Mouse (Mus musculus) spleen, adult 2 months (tissue): ENCODE results near the gene H2-T24. TPM values are rescaled to one million over a fixed set of nuclear protein-coding genes. Genes with fewer than 3 reads are reported as not detected.
"Not testable (repeated sequence)": the region's sequence is repeated elsewhere in the genome, so short reads cannot be mapped to it uniquely, and the experiment has no call there.

Source experiments
- DNase-seq, 2 experiments: peaks; one replicate each; pipeline versions ENCODE4 v3.0.0 to v3.0.0-alpha.2; 2012 to 2021; ENCODE audit warnings: low spot score in 2 of 2, low read depth in 1 of 2
- H3K27ac ChIP-seq: fragments of 200-500 bp; 2 replicates; pipeline ENCODE4 v1.5.1; 2012; ENCODE audit warnings: low read length, inconsistent platforms; ENCODE audit not compliant: insufficient read depth
- H3K27me3 ChIP-seq: fragments of 200-500 bp; 2 replicates; pipeline ENCODE4 v1.6.1; 2012; ENCODE audit warnings: mild to moderate bottlenecking, moderate library complexity, low read length, inconsistent platforms; ENCODE audit not compliant: control insufficient read depth, insufficient read depth
- H3K36me3 ChIP-seq: fragments of 200-500 bp; 2 replicates; pipeline ENCODE4 v1.6.1; 2012; ENCODE audit warnings: mild to moderate bottlenecking, low read length, inconsistent platforms; ENCODE audit not compliant: control insufficient read depth, insufficient read depth
- H3K4me1 ChIP-seq: fragments of 200-500 bp; 2 replicates; pipeline ENCODE4 v1.6.1; 2011; ENCODE audit warnings: inconsistent platforms; ENCODE audit not compliant: control insufficient read depth, insufficient read depth, insufficient read length
- H3K4me3 ChIP-seq: fragments of 200-500 bp; 2 replicates; pipeline ENCODE4 v1.5.1; 2011; ENCODE audit warnings: mild to moderate bottlenecking, inconsistent platforms; ENCODE audit not compliant: insufficient read depth, insufficient read length; ENCODE audit errors: extremely low read depth
- CTCF ChIP-seq: fragments of 200-500 bp; IDR thresholded peaks from 2 replicates; pipeline ENCODE4 v1.5.1; 2011; ENCODE audit warnings: mild to moderate bottlenecking, inconsistent platforms; ENCODE audit not compliant: insufficient read depth, insufficient read length, insufficient replicate concordance; ENCODE audit errors: extremely low read depth
- POLR2A ChIP-seq: fragments of 200-500 bp; IDR thresholded peaks from 2 replicates; pipeline ENCODE4 v1.6.1; 2011; ENCODE audit warnings: low read depth, low read length, inconsistent platforms
- WGBS: fragments of 180-500 bp; shearing (Covaris S2); methylation state at CpG from one replicate; pipeline ENCODE4 v1.1.7; 2018; 5-methylcytosine and 5-hydroxymethylcytosine counted together
- polyA plus RNA-seq: library from polyadenylated mRNA; depleted of rRNA; stranded (reverse); fragments of >200 nt; gene quantifications from 2 replicates; pipeline ENCODE4 v1.2.3, GENCODE M21; 2012

The H2-T24 gene
- polyA plus RNA-seq, 1 experiment = 19.1 TPM

DNA sequence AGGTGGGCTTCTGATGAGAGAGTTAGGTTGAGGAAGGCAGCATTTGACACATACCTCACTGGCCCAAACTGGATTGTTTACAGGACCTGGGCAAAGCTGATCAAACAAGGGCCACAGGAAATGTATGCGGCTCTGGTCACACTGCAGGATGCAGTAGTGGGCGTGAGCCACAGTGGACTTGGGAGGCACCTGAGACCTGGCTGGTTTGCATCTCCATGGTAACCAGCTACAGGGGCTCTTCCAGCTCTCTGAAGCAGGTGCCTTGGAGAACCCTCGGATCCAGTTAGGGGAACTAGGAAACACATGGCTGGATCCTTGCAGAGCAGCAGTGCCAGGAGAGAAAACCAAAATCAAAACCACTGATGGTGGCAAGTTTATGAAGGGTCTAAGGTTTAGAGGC is 14.2 kb upstream of the H2-T24 start:
- H3K27ac ChIP-seq, H3K27me3 ChIP-seq, H3K4me3 ChIP-seq, H3K36me3 ChIP-seq, DNase-seq: not testable (repeated sequence)
- H3K4me1 ChIP-seq = peaks cover 12% of the 10 kb centered on the region; the same call in 1 of the 2 replicates
- 77% methylated on average over 3 of the region's 3 CpGs for WGBS

- peak; percentile 91 for TF ChIP-seq POLR2A
- H3K27ac ChIP-seq = peak within 1 kb of the TSS; percentile 96
- peaks cover 12% of the 10 kb centered on the region; the same call in 1 of the 2 replicates for H3K4me1 ChIP-seq
- H3K36me3 ChIP-seq = peaks cover 12% of the 10 kb centered on the region
- peak within 1 kb of the TSS; percentile 94 for H3K4me3 ChIP-seq
- peak; percentile 73 to 76 for DNase-seq
- H3K27me3 ChIP-seq = not testable (repeated sequence)
- WGBS = under 1% methylated on average over 25 of the region's 25 CpGs
Observed at GRCm38 (mm10) chr17:36032351-36032875, 12.1 kb upstream of the H2-T24 start, which contains the start of gene H2-T23. TSS of gene H2-T23 (minus strand) at chr17:36032855.

DNA sequence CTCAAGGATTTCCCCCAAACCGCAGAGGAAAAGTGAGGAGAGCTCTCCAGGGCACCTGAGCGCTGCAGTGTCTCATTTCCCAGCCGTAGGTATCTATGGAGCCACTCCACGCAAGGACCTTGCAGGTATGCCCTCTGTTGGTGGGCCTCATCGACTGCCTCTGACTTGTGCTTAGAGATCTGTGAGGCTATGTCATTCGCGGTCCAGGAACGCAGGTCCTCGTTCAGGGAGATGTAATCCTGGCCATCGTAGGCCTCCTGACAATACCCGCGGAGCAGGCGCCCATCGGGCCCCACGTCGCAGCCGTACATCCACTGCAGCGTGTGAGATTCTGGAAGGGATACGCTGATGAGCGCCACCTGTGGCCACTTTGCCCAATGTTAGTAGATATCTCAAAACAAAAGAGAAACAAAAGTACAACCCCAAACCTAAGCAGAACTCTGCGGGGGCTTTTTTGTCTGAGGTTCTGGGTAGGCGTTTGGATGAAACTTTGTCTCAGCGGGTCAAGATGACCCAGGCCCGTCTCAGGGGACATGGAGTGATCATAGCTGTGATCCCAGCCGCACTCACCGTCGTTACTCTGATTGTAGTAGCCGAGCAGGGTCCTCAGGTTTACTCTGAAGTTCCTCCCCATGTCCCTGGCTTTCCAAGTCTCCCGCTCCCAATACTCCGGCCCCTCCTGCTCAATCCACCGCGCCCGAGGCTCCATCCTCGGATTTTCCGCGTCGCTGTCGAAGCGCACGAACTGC is 11.4 kb upstream of the H2-T24 start:
- H3K36me3 ChIP-seq, H3K27me3 ChIP-seq: not testable (repeated sequence)
- DNase-seq = peak in 1 of 2 experiments; percentile 49
- WGBS = under 1% methylated on average over 40 of the region's 40 CpGs
- H3K4me3 ChIP-seq = peak overlapping the region; percentile 94
- H3K4me1 ChIP-seq = peaks cover 12% of the 10 kb centered on the region; the same call in 1 of the 2 replicates
- H3K27ac ChIP-seq = peak overlapping the region; percentile 96

DNA sequence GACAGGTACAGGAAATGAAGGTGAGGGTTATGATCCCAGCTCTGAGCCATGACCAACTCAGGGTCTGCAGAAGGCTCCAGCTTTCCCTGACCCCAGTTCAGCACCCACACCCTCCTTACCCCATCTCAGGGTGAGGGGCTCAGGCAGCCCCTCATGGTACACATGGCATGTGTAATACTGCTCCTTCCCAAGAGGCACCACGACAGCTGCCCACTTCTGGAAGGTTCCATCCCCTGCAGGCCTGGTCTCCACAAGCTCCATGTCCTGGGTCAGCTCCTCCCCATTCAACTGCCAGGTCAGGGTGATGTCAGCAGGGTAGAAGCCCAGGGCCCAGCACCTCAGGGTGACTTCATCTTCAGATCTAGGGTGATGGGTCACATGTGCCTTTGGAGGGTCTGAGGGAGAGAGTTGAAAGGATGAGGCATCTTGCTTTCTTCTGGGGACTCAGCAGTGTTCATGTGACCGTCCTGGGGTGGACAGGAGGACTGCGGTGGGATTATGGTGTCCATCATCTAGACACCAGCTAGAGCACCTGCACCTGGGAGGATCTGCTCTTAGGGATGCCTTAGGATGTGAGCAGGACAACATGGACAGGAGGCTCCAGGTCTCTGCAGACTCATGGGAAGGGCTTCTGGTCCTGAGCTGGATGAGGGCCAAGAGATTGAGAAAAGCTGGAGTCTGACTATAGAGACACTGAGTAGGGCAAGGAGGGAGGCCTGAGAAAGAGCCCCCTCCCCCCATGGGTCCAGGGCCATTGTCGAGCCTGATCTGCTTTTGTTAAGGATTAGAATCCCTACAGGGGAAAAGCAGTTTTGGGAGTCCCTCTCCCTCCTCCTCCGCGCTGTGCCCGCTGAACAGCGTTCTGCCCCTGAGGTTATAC is 10.6 kb upstream of the H2-T24 start:
- WGBS = 72% methylated on average over 8 of the region's 8 CpGs
- peak overlapping the region; percentile 61 for H3K4me3 ChIP-seq
- peaks cover 12% of the 10 kb centered on the region; the same call in 1 of the 2 replicates for H3K4me1 ChIP-seq
- peak overlapping the region; percentile 72 for H3K27ac ChIP-seq
- H3K36me3 ChIP-seq, H3K27me3 ChIP-seq, DNase-seq: not testable (repeated sequence)

- H3K36me3 ChIP-seq, H3K27me3 ChIP-seq, DNase-seq, H3K27ac ChIP-seq, H3K4me3 ChIP-seq: not testable (repeated sequence)
- peaks cover 12% of the 10 kb centered on the region; the same call in 1 of the 2 replicates for H3K4me1 ChIP-seq
- WGBS = 84% methylated on average over 4 of the region's 4 CpGs
Observed at GRCm38 (mm10) chr17:36030046-36030702, 9.8 kb upstream of the H2-T24 start.

DNA sequence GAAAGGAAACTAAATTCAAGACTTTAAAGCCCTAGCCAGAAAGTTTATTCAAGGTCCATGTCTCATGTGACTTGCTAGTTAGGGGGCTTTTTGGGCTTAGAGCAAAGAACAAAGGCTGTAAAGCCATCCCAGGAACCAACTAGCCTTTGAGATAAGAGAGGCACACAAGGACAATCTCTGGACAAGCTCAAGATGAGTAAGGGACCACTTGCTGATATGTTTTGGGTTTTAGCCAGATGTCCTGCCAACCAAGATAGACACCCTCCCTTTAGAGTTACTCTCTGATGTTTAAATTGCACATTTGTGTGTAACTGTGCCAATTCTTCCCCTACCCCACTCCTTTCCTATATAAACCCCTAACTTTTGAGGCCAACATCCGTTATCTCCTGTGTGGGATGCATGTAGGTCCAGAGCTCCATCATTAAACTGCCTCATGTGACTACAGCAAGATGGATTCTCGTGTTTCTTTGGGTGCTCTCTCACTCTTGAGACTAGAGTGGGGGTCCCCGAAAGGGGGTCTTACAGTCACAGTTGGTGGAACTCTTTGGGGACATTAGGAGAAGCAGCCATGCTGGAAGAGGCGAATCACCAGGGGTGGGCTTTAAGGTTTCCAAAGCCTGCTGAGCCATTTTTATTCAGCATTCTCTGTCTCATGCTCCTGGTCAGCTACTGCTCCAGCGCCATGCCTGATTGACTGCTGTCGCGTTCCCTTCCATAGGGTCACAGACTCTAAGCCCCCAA is 8.7 kb upstream of the H2-T24 start:
- no peak for DNase-seq
- 90% methylated on average over 7 of the region's 7 CpGs for WGBS
- TF ChIP-seq CTCF (no peak), POLR2A (no peak)

More for the DNA sequence above, 8.7 kb upstream of the H2-T24 start:
- no peak overlapping the region for H3K4me3 ChIP-seq
- H3K27me3 ChIP-seq = no peaks in the 10 kb centered on the region
- H3K4me1 ChIP-seq = peaks cover 16% of the 10 kb centered on the region
- H3K27ac ChIP-seq = no peak overlapping the region
- peaks cover 10% of the 10 kb centered on the region for H3K36me3 ChIP-seq
